In genomic region chr13:20231837-20232728, GRCm38 (mm10) we compare ENCODE assay signal across 10 mouse cellular contexts.
DNase-seq lines count a peak whose midpoint lies in the region; ATAC-seq and TF ChIP-seq lines count a peak whose summit lies in the region.
"Had no signal": no experiment of that assay in that cellular context is flagged by ENCODE, and none has a peak within 500 bp of the region (broad histone marks: within the 10 kb centered on the region; RNA-seq: fewer than 3 reads in every experiment).

No protein-coding gene starts in this region.

- TF ChIP-seq CTCF in brain, embryonic 14.5 days (IDR thresholded peaks at IDR 0.05; ENCODE audit: borderline replicate concordance, extremely low read depth, insufficient read depth, insufficient read length) = no peak

- no peak overlapping the region for H3K4me3 ChIP-seq in liver, embryonic 11.5 days (ENCODE audit: low read depth, low read length)
- no peak overlapping the region for H3K4me3 ChIP-seq in heart, embryonic 12.5 days
- H3K4me3 ChIP-seq in stomach, embryonic 14.5 days (ENCODE audit: low read depth, low read length) = no peak overlapping the region
- H3K4me3 ChIP-seq: hindbrain, embryonic 15.5 days; myocyte had no signal

- TF ChIP-seq POLR2A in brain, embryonic 14.5 days (IDR thresholded peaks at IDR 0.05; ENCODE audit: borderline replicate concordance, extremely low read depth, insufficient read depth, insufficient read length, poor library complexity, severe bottlenecking) = no peak

- no peak overlapping the region for H3K9ac ChIP-seq in liver, embryonic 11.5 days (ENCODE audit: low read depth, low read length)
- no peak overlapping the region for H3K9ac ChIP-seq in heart, embryonic 12.5 days
- no peak overlapping the region for H3K9ac ChIP-seq in stomach, embryonic 14.5 days (replicated peaks; ENCODE audit: low read depth, low read length)
- H3K9ac ChIP-seq: hindbrain, embryonic 15.5 days had no signal

- no peak for ATAC-seq in liver, embryonic 11.5 days (replicated peaks; ENCODE audit: low FRiP score)
- ATAC-seq in heart, embryonic 12.5 days (ENCODE audit: insufficient number of reproducible peaks, low FRiP score) = peak; percentile 61
- peak; percentile 23; the same call in 1 of the 2 replicates for ATAC-seq in stomach, embryonic 14.5 days (ENCODE audit: insufficient number of reproducible peaks, insufficient read depth, low FRiP score, low read depth)

- H3K4me1 ChIP-seq in liver, embryonic 11.5 days (replicated peaks; ENCODE audit: control insufficient read depth, insufficient read depth, low read length) = no peaks in the 10 kb centered on the region
- H3K4me1 ChIP-seq in heart, embryonic 12.5 days (replicated peaks) = peaks cover 11% of the 10 kb centered on the region
- H3K4me1 ChIP-seq in stomach, embryonic 14.5 days (ENCODE audit: control insufficient read depth, insufficient read depth, low read length) = no peaks in the 10 kb centered on the region
- H3K4me1 ChIP-seq: hindbrain, embryonic 15.5 days had no signal

- H3K4me2 ChIP-seq in liver, embryonic 11.5 days = no peak overlapping the region
- no peak overlapping the region for H3K4me2 ChIP-seq in heart, embryonic 12.5 days
- no peak overlapping the region for H3K4me2 ChIP-seq in stomach, embryonic 14.5 days (replicated peaks; ENCODE audit: low read depth, low read length)
- H3K4me2 ChIP-seq: hindbrain, embryonic 15.5 days had no signal

- 37% methylated on average over 11 of the region's 11 CpGs for WGBS in liver, embryonic 11.5 days
- WGBS in heart, embryonic 12.5 days = 40% methylated on average over 11 of the region's 11 CpGs
- 53% methylated on average over 11 of the region's 11 CpGs for WGBS in stomach, embryonic 14.5 days

- no peak overlapping the region for H3K27ac ChIP-seq in liver, embryonic 11.5 days (ENCODE audit: low read depth, low read length)
- H3K27ac ChIP-seq in heart, embryonic 12.5 days (ENCODE audit: poor library complexity, severe bottlenecking) = no peak overlapping the region; the same call in 1 of the 2 replicates
- no peak overlapping the region for H3K27ac ChIP-seq in stomach, embryonic 14.5 days (ENCODE audit: low read length)
- H3K27ac ChIP-seq: hindbrain, embryonic 15.5 days had no signal

- DNase-seq in liver = peak; percentile 31
- DNase-seq in liver, embryonic 11.5 days (ENCODE audit: low spot score) = no peak
- DNase-seq in brain, embryonic 14.5 days (ENCODE audit: low read depth) = peak; percentile 78
- peak; percentile 83 for DNase-seq in kidney, adult 9 months
- DNase-seq in lung, postnatal 36 days = peak; percentile 89
- DNase-seq in thymus, postnatal 36 days = no peak

- no peaks in the 10 kb centered on the region for H3K27me3 ChIP-seq in liver, embryonic 11.5 days (replicated peaks; ENCODE audit: control insufficient read depth, insufficient read depth, low read length)
- no peaks in the 10 kb centered on the region for H3K27me3 ChIP-seq in heart, embryonic 12.5 days (replicated peaks)
- H3K27me3 ChIP-seq in stomach, embryonic 14.5 days (ENCODE audit: control insufficient read depth, insufficient read depth, low read length) = no peaks in the 10 kb centered on the region
- H3K27me3 ChIP-seq: hindbrain, embryonic 15.5 days had no signal

- H3K36me3 ChIP-seq in liver, embryonic 11.5 days (ENCODE audit: control insufficient read depth, insufficient read depth, low read length) = no peaks in the 10 kb centered on the region
- H3K36me3 ChIP-seq in heart, embryonic 12.5 days = no peaks in the 10 kb centered on the region
- no peaks in the 10 kb centered on the region for H3K36me3 ChIP-seq in stomach, embryonic 14.5 days (ENCODE audit: control insufficient read depth, insufficient read depth, low read length)
- H3K36me3 ChIP-seq: hindbrain, embryonic 15.5 days had no signal

- H3K9me3 ChIP-seq in liver, embryonic 11.5 days (ENCODE audit: control insufficient read depth, low read length) = no peaks in the 10 kb centered on the region
- H3K9me3 ChIP-seq in heart, embryonic 12.5 days (replicated peaks) = no peaks in the 10 kb centered on the region
- no peaks in the 10 kb centered on the region for H3K9me3 ChIP-seq in stomach, embryonic 14.5 days (ENCODE audit: control insufficient read depth, low read depth, low read length)
- H3K9me3 ChIP-seq: hindbrain, embryonic 15.5 days had no signal

Comparison
In these comparisons a context has a peak if more than half of its experiments do, and no peak if none do; other contexts are left out.
1. DNase-seq: peak in liver (single experiment), brain, embryonic 14.5 days (single experiment), kidney, adult 9 months (single experiment) and lung, postnatal 36 days (single experiment); none in liver, embryonic 11.5 days (single experiment) and thymus, postnatal 36 days (0 of 2).